Mouse (Mus musculus): ENCODE measurements around the gene Amigo1. TPM values are rescaled to one million over a fixed set of nuclear protein-coding genes. Genes with fewer than 3 reads are reported as not detected.

Amigo1 gene
- total RNA-seq, 2 experiments from 2014 or later = 23.6 to 25.8 TPM

Other genes starting within 250 kb of the Amigo1 start
- gene Gstm6, start 242.6 kb upstream of the Amigo1 start, total RNA-seq (2021) = 1 to 10 TPM; 4.9 to 5.3 TPM
- not detected for gene Gstm3, start 217.1 kb upstream of the Amigo1 start, total RNA-seq (2021)
- 1 to 10 TPM; 3.2 to 3.8 TPM for gene Gstm2, start 199.9 kb upstream of the Amigo1 start, total RNA-seq (2021)
- 10 to 100 TPM; 60.4 to 75.2 TPM for gene Gstm1, start 168.4 kb upstream of the Amigo1 start, total RNA-seq (2021)
- 10 to 100 TPM; 10.3 to 10.9 TPM for gene Gstm4, start 141.4 kb upstream of the Amigo1 start, total RNA-seq (2021)
- 10 to 100 TPM; 65.3 to 75.4 TPM for gene Ampd2, start 99.7 kb upstream of the Amigo1 start, total RNA-seq (2021)
- under 1 TPM in 1 of 2 experiments, not detected in 1; 0.44 TPM for gene Gnat2, start 93.5 kb upstream of the Amigo1 start, total RNA-seq (2021)
- 10 to 100 TPM; 88.6 to 90.4 TPM for gene Gnai3, start 40.2 kb upstream of the Amigo1 start, total RNA-seq (2021)
- 10 to 100 TPM; 12.1 to 14.0 TPM for gene Gpr61, start 31.5 kb upstream of the Amigo1 start, total RNA-seq (2021)
- 10 to 100 TPM; 10.9 to 11.4 TPM for gene Cyb561d1, start 14.9 kb downstream of the Amigo1 start, total RNA-seq (2021)
- gene Atxn7l2, start 24.6 kb downstream of the Amigo1 start, total RNA-seq (2021) = 10 to 100 TPM; 33.1 to 34.8 TPM
- gene Sypl2, start 40.3 kb downstream of the Amigo1 start, total RNA-seq (2021) = 1 to 10 TPM in 1 of 2 experiments, under 1 TPM in 1; 0.98 to 1.4 TPM
- gene Psma5, start 70.6 kb downstream of the Amigo1 start, total RNA-seq (2021) = 10 to 100 TPM; 98.8 to 99.0 TPM
- gene Sort1, start 97.7 kb downstream of the Amigo1 start, total RNA-seq (2021) = 10 to 100 TPM; 90.4 to 93.5 TPM
- under 1 TPM in 1 of 2 experiments, not detected in 1; 0.30 TPM for gene Mybphl, start 178.6 kb downstream of the Amigo1 start, total RNA-seq (2021)
- gene Psrc1, start 197.5 kb downstream of the Amigo1 start, total RNA-seq (2021) = 1 to 10 TPM; 4.3 to 6.9 TPM
- gene Celsr2, start 229.2 kb downstream of the Amigo1 start, total RNA-seq (2021) = 100 to 1,000 TPM; 136 to 149 TPM